Mouse (Mus musculus) liver, adult 2 months (tissue): ENCODE measurements around the gene Gtpbp8. TPM values are rescaled to one million over a fixed set of nuclear protein-coding genes. Genes with fewer than 3 reads are reported as not detected.

Source experiments
- DNase-seq: peaks from one replicate; pipeline ENCODE4 v3.0.0-alpha.2; 2011; ENCODE audit warnings: low read depth, low spot score; ENCODE audit errors: extremely low read depth
- H3K27ac ChIP-seq: fragments of 200-500 bp; replicated peaks from 2 replicates; pipeline ENCODE4 v1.5.1; 2012; ENCODE audit warnings: low read depth, mild to moderate bottlenecking, control low read depth, inconsistent platforms, low read length; ENCODE audit not compliant: insufficient read depth
- H3K27me3 ChIP-seq: fragments of 200-500 bp; 2 replicates; pipeline ENCODE4 v1.6.1; 2012; ENCODE audit warnings: mild to moderate bottlenecking, moderate library complexity, low read length, inconsistent platforms; ENCODE audit not compliant: control insufficient read depth, insufficient read depth
- H3K36me3 ChIP-seq: fragments of 200-500 bp; 2 replicates; pipeline ENCODE4 v1.6.1; 2012; ENCODE audit warnings: low read length, inconsistent platforms; ENCODE audit not compliant: control insufficient read depth, insufficient read depth
- H3K4me1 ChIP-seq: fragments of 200-500 bp; 2 replicates; pipeline ENCODE4 v1.6.1; 2011; ENCODE audit warnings: low read length; ENCODE audit not compliant: control insufficient read depth, insufficient read depth
- H3K4me3 ChIP-seq: fragments of 200-500 bp; 2 replicates; pipeline ENCODE4 v1.5.1; 2011; ENCODE audit warnings: low read depth, mild to moderate bottlenecking, control low read depth, low read length, moderate library complexity; ENCODE audit not compliant: insufficient read depth
- H3K79me2 ChIP-seq: fragments of 200-500 bp; 2 replicates; pipeline ENCODE4 v1.6.1; 2012; ENCODE audit warnings: inconsistent platforms, mild to moderate bottlenecking, low read length, moderate library complexity; ENCODE audit not compliant: control insufficient read depth, insufficient read depth
- H3K9ac ChIP-seq: fragments of 200-500 bp; 2 replicates; pipeline ENCODE4 v1.6.1; 2012; ENCODE audit warnings: low read depth, mild to moderate bottlenecking, control low read depth, inconsistent platforms, low read length
- CTCF ChIP-seq: fragments of 200-500 bp; IDR thresholded peaks from 2 replicates; pipeline ENCODE4 v1.5.1; 2011; ENCODE audit warnings: low read depth, low read length, control low read depth
- POLR2A ChIP-seq: fragments of 200-500 bp; IDR thresholded peaks from 2 replicates; pipeline ENCODE4 v1.6.1; 2011; ENCODE audit warnings: low read length, control low read depth; ENCODE audit not compliant: insufficient read depth; ENCODE audit errors: extremely low read depth
- WGBS: fragments of 180-500 bp; shearing (Covaris S2); methylation state at CpG from one replicate; pipeline ENCODE4 v1.1.7; 2018; 5-methylcytosine and 5-hydroxymethylcytosine counted together
- polyA plus RNA-seq: library from polyadenylated mRNA; depleted of rRNA; stranded (reverse); fragments of >200 nt; gene quantifications from 2 replicates; pipeline ENCODE4 v1.2.3, GENCODE M21; 2012
- total RNA-seq: library from RNA; depleted of rRNA; stranded (reverse); fragments of >200 nt; gene quantifications from 2 replicates; pipeline ENCODE4 v1.2.3, GENCODE M21; 2014

The Gtpbp8 gene
- total and polyA plus RNA-seq, 2 experiments: 3.8 to 11.2 TPM

- no peak for DNase-seq
- no peak overlapping the region for H3K9ac ChIP-seq
- TF ChIP-seq POLR2A: no peak
- no peak for TF ChIP-seq CTCF
- no peak overlapping the region for H3K27ac ChIP-seq
- WGBS: 85% methylated on average over 2 of the region's 2 CpGs
- no peaks in the 10 kb centered on the region for H3K27me3 ChIP-seq
- H3K4me3 ChIP-seq: no peak overlapping the region
- H3K4me1 ChIP-seq: no peaks in the 10 kb centered on the region
- no peaks in the 10 kb centered on the region for H3K79me2 ChIP-seq
- peaks cover 6% of the 10 kb centered on the region; the same call in 1 of the 2 replicates for H3K36me3 ChIP-seq
These were observed 29.0 kb downstream of the Gtpbp8 start for GRCm38 (mm10) chr16:44717141-44717634.

GRCm38 (mm10) chr16:44716305-44717140 is 29.6 kb downstream of the Gtpbp8 start:
- Histone ChIP-seq H3K9ac (no peak overlapping the region), H3K27ac (no peak overlapping the region), H3K4me3 (no peak overlapping the region), H3K4me1 (no peaks in the 10 kb centered on the region), H3K79me2 (no peaks in the 10 kb centered on the region), H3K27me3 (no peaks in the 10 kb centered on the region), H3K36me3 (peaks cover 6% of the 10 kb centered on the region; the same call in 1 of the 2 replicates)
- DNase-seq: peak; percentile 10
- TF ChIP-seq POLR2A (no peak), CTCF (0 out of 2 replicates have a peak, but pooled peaks have one; percentile 4)
- WGBS: 51% methylated on average over 10 of the region's 10 CpGs

- no peaks in the 10 kb centered on the region for H3K4me1 ChIP-seq
- H3K4me3 ChIP-seq: no peak overlapping the region
- no peak for DNase-seq
- no peaks in the 10 kb centered on the region for H3K79me2 ChIP-seq
- no peak for TF ChIP-seq CTCF
- TF ChIP-seq POLR2A: no peak
- no peaks in the 10 kb centered on the region for H3K36me3 ChIP-seq
- no peak overlapping the region for H3K27ac ChIP-seq
- no peaks in the 10 kb centered on the region for H3K27me3 ChIP-seq
- no peak overlapping the region for H3K9ac ChIP-seq
- WGBS: 67% methylated on average over 4 of the region's 4 CpGs
These were observed 42.7 kb downstream of the Gtpbp8 start for GRCm38 (mm10) chr16:44703458-44703857.

- TF ChIP-seq POLR2A (no peak), CTCF (no peak)
- Histone ChIP-seq H3K27me3 (no peaks in the 10 kb centered on the region), H3K4me3 (no peak overlapping the region), H3K36me3 (no peaks in the 10 kb centered on the region), H3K4me1 (no peaks in the 10 kb centered on the region), H3K79me2 (no peaks in the 10 kb centered on the region), H3K27ac (no peak overlapping the region), H3K9ac (no peak overlapping the region)
- DNase-seq: no peak
- 71% methylated on average over 5 of the region's 5 CpGs for WGBS
These were observed 43.9 kb downstream of the Gtpbp8 start for GRCm38 (mm10) chr16:44702272-44702671.

GRCm38 (mm10) chr16:44701155-44701554 is 45.0 kb downstream of the Gtpbp8 start:
- H3K27ac ChIP-seq: no peak overlapping the region
- no peak for DNase-seq
- no peaks in the 10 kb centered on the region for H3K36me3 ChIP-seq
- no peak for TF ChIP-seq CTCF
- no peak for TF ChIP-seq POLR2A
- no peaks in the 10 kb centered on the region for H3K79me2 ChIP-seq
- H3K9ac ChIP-seq: no peak overlapping the region
- H3K27me3 ChIP-seq: no peaks in the 10 kb centered on the region
- 92% methylated on average over 3 of the region's 3 CpGs for WGBS
- no peak overlapping the region for H3K4me3 ChIP-seq
- no peaks in the 10 kb centered on the region for H3K4me1 ChIP-seq
